Mouse (Mus musculus): Measurements from ENCODE around the gene Ccl6. TPM values are rescaled to one million over a fixed set of nuclear protein-coding genes. Genes with fewer than 3 reads are reported as not detected.

Ccl6 gene
- polyA plus RNA-seq, 1 experiment: 6.2 TPM

DNA sequence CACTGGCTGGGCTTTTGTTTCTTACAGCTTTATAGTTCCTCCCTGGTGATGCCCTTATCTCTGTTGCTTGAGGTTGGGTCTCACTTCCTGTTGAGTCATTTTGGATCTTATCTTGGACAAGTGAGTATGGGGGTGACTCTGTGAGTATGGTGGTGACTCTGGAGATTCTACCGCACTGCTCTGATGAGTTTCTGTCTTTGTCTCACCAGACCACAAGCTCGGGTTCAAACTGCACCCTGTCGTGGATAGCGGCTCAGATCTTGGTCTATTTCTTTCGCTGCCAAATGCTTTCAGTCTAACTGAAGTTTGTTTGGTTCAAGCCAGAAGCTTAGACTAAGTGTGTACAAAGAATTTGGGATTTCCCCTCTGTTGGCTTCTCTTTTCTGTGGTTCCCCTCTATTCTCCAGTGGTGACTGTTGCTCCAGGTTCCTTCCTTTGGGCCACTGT lies 42.7 kb downstream of the Ccl6 start:
- no peak for DNase-seq
- Histone ChIP-seq H3K4me1 (ENCODE audit: control insufficient read depth, insufficient read depth, low read length) (no peaks in the 10 kb centered on the region), H3K27ac (ENCODE audit: insufficient read depth, low read depth, low read length) (no peak overlapping the region), H3K27me3 (replicated peaks; ENCODE audit: control insufficient read depth, insufficient read depth, low read length) (no peaks in the 10 kb centered on the region), H3K36me3 (ENCODE audit: control insufficient read depth, insufficient read depth, low read length) (no peaks in the 10 kb centered on the region), H3K4me3 (ENCODE audit: insufficient read depth, low read depth, low read length) (no peak overlapping the region)
- TF ChIP-seq CTCF (conservative IDR thresholded peaks at IDR 0.05; ENCODE audit: insufficient read depth, insufficient read length, low read depth, low read length): no peak
- WGBS: 89% methylated on average over 5 of the region's 5 CpGs

DNA sequence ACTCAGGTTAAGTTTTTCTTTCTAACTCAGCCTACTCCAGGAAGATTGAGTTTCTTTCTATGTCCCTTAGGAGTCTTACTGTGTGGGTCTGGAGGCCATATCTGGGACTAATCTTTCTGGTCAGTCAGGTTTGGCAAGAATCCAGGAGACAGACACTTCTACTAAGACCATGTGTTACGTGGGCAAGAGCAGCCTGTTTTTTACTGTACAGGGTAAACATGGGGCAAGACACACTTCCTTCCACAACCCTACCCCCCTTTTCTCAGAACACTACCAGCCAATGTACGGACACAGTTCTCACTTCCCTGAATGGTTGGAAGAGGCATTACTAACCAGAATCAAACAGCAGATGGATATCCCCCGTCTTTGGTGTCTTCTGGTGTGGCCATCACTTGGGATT lies 48.7 kb downstream of the Ccl6 start:
- WGBS: 78% methylated on average over 3 of the region's 3 CpGs
- Histone ChIP-seq H3K36me3 (ENCODE audit: control insufficient read depth, insufficient read depth, low read length) (no peaks in the 10 kb centered on the region), H3K4me1 (ENCODE audit: control insufficient read depth, insufficient read depth, low read length) (no peaks in the 10 kb centered on the region), H3K27me3 (replicated peaks; ENCODE audit: control insufficient read depth, insufficient read depth, low read length) (no peaks in the 10 kb centered on the region), H3K27ac (ENCODE audit: insufficient read depth, low read depth, low read length) (no peak overlapping the region), H3K4me3 (ENCODE audit: insufficient read depth, low read depth, low read length) (no peak overlapping the region)
- TF ChIP-seq CTCF (conservative IDR thresholded peaks at IDR 0.05; ENCODE audit: insufficient read depth, insufficient read length, low read depth, low read length) (no peak), POLR2A (IDR thresholded peaks at IDR 0.05; ENCODE audit: low read depth, low read length) (no peak)
- DNase-seq: no peak

DNA sequence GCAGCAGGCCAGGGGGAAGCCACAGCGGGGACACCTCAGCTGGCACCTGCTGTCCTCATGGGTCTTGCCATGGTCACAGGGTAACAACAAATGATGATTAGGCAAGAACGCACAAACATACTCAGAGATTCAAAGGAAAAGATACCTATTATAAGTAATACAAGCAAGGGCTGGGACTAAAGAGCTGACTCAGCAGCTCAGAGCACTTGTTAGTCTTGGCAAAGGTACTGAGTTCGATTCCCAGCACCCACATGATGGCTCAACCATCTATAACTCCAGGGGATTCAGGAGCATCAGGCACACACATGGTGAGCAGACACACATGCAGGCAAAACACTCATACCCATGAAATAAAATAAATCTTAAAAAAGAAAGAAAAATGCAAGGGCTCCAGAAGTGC lies 51.5 kb downstream of the Ccl6 start:
- H3K4me3 ChIP-seq (ENCODE audit: insufficient read depth, low read depth, low read length): no peak overlapping the region
- no peaks in the 10 kb centered on the region for H3K36me3 ChIP-seq (ENCODE audit: control insufficient read depth, insufficient read depth, low read length)
- H3K27me3 ChIP-seq (replicated peaks; ENCODE audit: control insufficient read depth, insufficient read depth, low read length): no peaks in the 10 kb centered on the region
- WGBS: 94% methylated on average over 3 of the region's 3 CpGs
- no peaks in the 10 kb centered on the region; the same call in 1 of the 2 replicates for H3K4me1 ChIP-seq (ENCODE audit: control insufficient read depth, insufficient read depth, low read length)
- DNase-seq: no peak
- TF ChIP-seq POLR2A (IDR thresholded peaks at IDR 0.05; ENCODE audit: low read depth, low read length): no peak
- no peak for TF ChIP-seq CTCF (conservative IDR thresholded peaks at IDR 0.05; ENCODE audit: insufficient read depth, insufficient read length, low read depth, low read length)
- no peak overlapping the region for H3K27ac ChIP-seq (ENCODE audit: insufficient read depth, low read depth, low read length)

DNA sequence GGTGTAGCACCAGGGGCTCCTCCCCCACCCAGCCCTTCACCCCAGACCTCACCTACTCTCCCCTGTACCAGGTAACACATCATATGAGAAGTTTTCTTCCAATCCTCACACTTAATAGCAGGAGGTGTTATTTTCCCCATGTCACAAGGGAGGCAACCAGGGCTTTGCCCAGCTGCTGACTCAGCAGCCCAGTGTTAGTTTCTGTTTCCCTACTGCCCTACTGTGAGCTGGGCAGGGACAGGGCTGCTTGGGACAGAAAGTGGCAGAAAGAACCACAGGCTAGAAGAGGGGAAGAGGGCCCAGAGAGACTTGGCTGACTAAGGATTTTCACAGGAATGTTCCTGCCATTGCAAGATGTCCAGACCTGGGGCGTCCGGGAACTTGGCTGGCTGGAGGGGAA lies 52.0 kb downstream of the Ccl6 start:
- no peaks in the 10 kb centered on the region for H3K36me3 ChIP-seq (ENCODE audit: control insufficient read depth, insufficient read depth, low read length)
- no peaks in the 10 kb centered on the region for H3K27me3 ChIP-seq (replicated peaks; ENCODE audit: control insufficient read depth, insufficient read depth, low read length)
- 92% methylated on average over 2 of the region's 2 CpGs for WGBS
- TF ChIP-seq CTCF (conservative IDR thresholded peaks at IDR 0.05; ENCODE audit: insufficient read depth, insufficient read length, low read depth, low read length) (no peak), POLR2A (IDR thresholded peaks at IDR 0.05; ENCODE audit: low read depth, low read length) (no peak)
- no peaks in the 10 kb centered on the region; the same call in 1 of the 2 replicates for H3K4me1 ChIP-seq (ENCODE audit: control insufficient read depth, insufficient read depth, low read length)
- no peak overlapping the region for H3K4me3 ChIP-seq (ENCODE audit: insufficient read depth, low read depth, low read length)
- DNase-seq: no peak
- H3K27ac ChIP-seq (ENCODE audit: insufficient read depth, low read depth, low read length): no peak overlapping the region

DNA sequence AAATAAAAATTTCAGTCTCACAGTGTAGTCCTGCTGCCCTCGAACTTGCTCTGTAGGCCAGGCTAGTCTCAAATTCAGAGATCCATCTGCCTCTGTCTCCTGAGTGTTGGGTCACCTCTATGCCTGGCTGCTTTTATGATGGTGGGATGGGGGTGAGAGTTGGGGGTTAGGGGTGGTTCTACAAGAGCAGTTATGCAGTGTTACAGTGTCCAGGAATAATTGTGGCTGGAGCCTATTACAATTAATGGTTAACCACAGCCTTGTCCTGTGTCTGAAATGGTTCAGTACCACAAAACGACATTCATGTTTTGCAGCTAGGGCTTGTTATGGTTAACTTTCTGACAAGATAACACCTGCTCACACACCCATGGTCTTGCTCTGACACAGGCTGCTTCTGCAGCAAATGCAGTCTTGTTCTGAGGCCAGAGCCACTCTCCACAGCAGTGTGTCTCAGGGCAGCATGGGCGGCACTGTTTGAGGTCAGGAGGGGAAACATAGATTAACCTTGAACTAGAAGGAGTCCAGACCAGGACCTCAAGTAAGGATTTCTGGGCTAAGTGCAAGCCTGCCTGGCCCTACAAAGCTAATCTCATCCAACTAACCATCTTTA lies 54.1 kb downstream of the Ccl6 start:
- Histone ChIP-seq H3K27ac (ENCODE audit: insufficient read depth, low read depth, low read length) (peak overlapping the region; percentile 30; the same call in 1 of the 2 replicates), H3K27me3 (replicated peaks; ENCODE audit: control insufficient read depth, insufficient read depth, low read length) (no peaks in the 10 kb centered on the region), H3K4me1 (ENCODE audit: control insufficient read depth, insufficient read depth, low read length) (peaks cover 3% of the 10 kb centered on the region; the same call in 1 of the 2 replicates), H3K4me3 (ENCODE audit: insufficient read depth, low read depth, low read length) (no peak overlapping the region), H3K36me3 (ENCODE audit: control insufficient read depth, insufficient read depth, low read length) (no peaks in the 10 kb centered on the region)
- DNase-seq: peak; percentile 63
- WGBS: 33% methylated on average over 3 of the region's 3 CpGs
- no peak for TF ChIP-seq POLR2A (IDR thresholded peaks at IDR 0.05; ENCODE audit: low read depth, low read length)
- TF ChIP-seq CTCF (conservative IDR thresholded peaks at IDR 0.05; ENCODE audit: insufficient read depth, insufficient read length, low read depth, low read length): no peak

Other genes starting within 250 kb of the Ccl6 start
- 1.4 and 1.8 TPM in 2 replicates for gene Rasl10b, start 183.9 kb downstream of the Ccl6 start, polyA plus RNA-seq (2012; rRNA removed)
- not detected in 2 replicates for gene Gas2l2, start 163.6 kb downstream of the Ccl6 start, polyA plus RNA-seq (2012; rRNA removed)
- gene 1700020L24Rik, start 155.4 kb downstream of the Ccl6 start, polyA plus RNA-seq (2012; rRNA removed): 0.11 and 0.14 TPM in 2 replicates
- 4.3 TPM in 2 replicates for gene Mmp28, start 130.0 kb downstream of the Ccl6 start, polyA plus RNA-seq (2012; rRNA removed)
- gene Taf15, start 120.0 kb downstream of the Ccl6 start, polyA plus RNA-seq (2012; rRNA removed): 7.2 and 13.8 TPM in 2 replicates
- gene Heatr9, start 70.9 kb downstream of the Ccl6 start, polyA plus RNA-seq (2012; rRNA removed): 0.03 TPM in 1 of 2 replicates, not detected in the other
- 11.5 and 70.3 TPM in 2 replicates for gene Ccl5, start 62.6 kb downstream of the Ccl6 start, polyA plus RNA-seq (2012; rRNA removed)
- gene Ccl9, start 14.5 kb downstream of the Ccl6 start, polyA plus RNA-seq (2012; rRNA removed): 0.92 and 1.7 TPM in 2 replicates
- not detected in 2 replicates for gene Rpl9-ps1, start 52.5 kb upstream of the Ccl6 start, polyA plus RNA-seq (2012; rRNA removed)
- gene Ccl3, start 56.3 kb upstream of the Ccl6 start, polyA plus RNA-seq (2012; rRNA removed): 1.6 and 1.8 TPM in 2 replicates
- 1.3 and 2.0 TPM in 2 replicates for gene Ccl4, start 69.5 kb upstream of the Ccl6 start, polyA plus RNA-seq (2012; rRNA removed)
- 2.6 and 4.4 TPM in 2 replicates for gene Wfdc17, start 110.9 kb upstream of the Ccl6 start, polyA plus RNA-seq (2012; rRNA removed)
- not detected in 2 replicates for gene Wfdc18, start 115.9 kb upstream of the Ccl6 start, polyA plus RNA-seq (2012; rRNA removed)
- 0.77 and 1.9 TPM in 2 replicates for gene Wfdc21, start 153.9 kb upstream of the Ccl6 start, polyA plus RNA-seq (2012; rRNA removed)
- 10.9 and 12.0 TPM in 2 replicates for gene Heatr6, start 160.6 kb upstream of the Ccl6 start, polyA plus RNA-seq (2012; rRNA removed)